Mouse (Mus musculus): ENCODE results near the gene Ranbp10.

DNA sequence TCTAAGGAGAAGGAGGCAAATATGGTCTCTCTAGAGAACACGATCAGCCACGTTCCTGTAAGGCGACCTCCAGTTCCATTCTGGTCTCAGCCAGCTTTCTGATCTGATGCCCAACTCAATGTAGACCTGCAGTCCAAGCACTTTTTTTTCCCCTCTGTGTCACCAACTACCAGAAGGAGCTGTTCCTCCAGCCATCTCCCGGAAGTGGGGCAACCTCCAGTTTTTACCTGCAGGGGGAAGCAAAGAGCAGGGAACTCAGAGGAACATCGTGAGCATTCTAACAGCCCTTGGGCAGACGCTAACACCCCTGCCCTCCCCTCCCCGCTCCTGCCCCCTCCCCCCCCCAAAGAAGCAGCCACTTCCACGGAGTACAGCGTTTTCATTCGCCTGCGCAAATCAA lies 8.2 kb upstream of the Ranbp10 start:
- TF ChIP-seq GATA1 (IDR thresholded peaks at IDR 0.05; ENCODE audit: borderline replicate concordance, low read length): no peak
- no peak for TF ChIP-seq FLI1 (IDR thresholded peaks at IDR 0.05; ENCODE audit: low read length)
